Mouse (Mus musculus) small intestine, adult 2 months (tissue): ENCODE measurements around the gene Foxp2.

Experiments used
- CTCF ChIP-seq: fragments of 200-500 bp; IDR thresholded peaks from 2 replicates; pipeline ENCODE4 v1.5.1; 2012; ENCODE audit warnings: low read depth, mild to moderate bottlenecking, control low read depth, inconsistent platforms, low read length, moderate library complexity, mixed read lengths; ENCODE audit not compliant: insufficient replicate concordance, insufficient read length; ENCODE audit errors: extremely low read depth
- POLR2A ChIP-seq: fragments of 200-500 bp; IDR thresholded peaks from 2 replicates; pipeline ENCODE4 v1.6.1; 2012; ENCODE audit warnings: low read depth, mild to moderate bottlenecking, control low read depth, inconsistent platforms, low read length, moderate library complexity

GRCm38 (mm10) chr6:15242176-15242942 lies 341.2 kb downstream of the Foxp2 start:
- TF ChIP-seq CTCF = no peak
- TF ChIP-seq POLR2A = no peak
